Mouse (Mus musculus) right cerebral cortex, postnatal 10 days (tissue): ENCODE data around the gene Mest.

Experiments used
- DNase-seq, 2 experiments: peaks; one replicate each; pipeline ENCODE4 v3.0.0; 2021; ENCODE audit warnings: low spot score in 2 of 2

Gene Mest

GRCm38 (mm10) chr6:30738464-30739006 is 15.2 kb downstream of the Mest start:
- no peak for DNase-seq

GRCm38 (mm10) chr6:30739177-30739747 is 15.9 kb downstream of the Mest start:
- peak; percentile 51 to 65 for DNase-seq

- no peak for DNase-seq
These were observed 21.5 kb downstream of the Mest start for GRCm38 (mm10) chr6:30744846-30745245.

GRCm38 (mm10) chr6:30745591-30745990 is 22.2 kb downstream of the Mest start:
- DNase-seq, result no peak

GRCm38 (mm10) chr6:30747631-30748357 is 24.4 kb downstream of the Mest start:
- no peak for DNase-seq

- peak in 1 of 2 experiments; percentile 44 for DNase-seq
These were observed 25.1 kb downstream of the Mest start for GRCm38 (mm10) chr6:30748358-30748910.

- no peak for DNase-seq
These were observed 25.8 kb downstream of the Mest start for GRCm38 (mm10) chr6:30749042-30749689.

GRCm38 (mm10) chr6:30749892-30750291 is 26.5 kb downstream of the Mest start:
- DNase-seq, result no peak

GRCm38 (mm10) chr6:30750482-30750881 is 27.1 kb downstream of the Mest start:
- DNase-seq, result no peak

GRCm38 (mm10) chr6:30751209-30751608 is 27.9 kb downstream of the Mest start:
- DNase-seq, result no peak
